Mouse (Mus musculus) CH12.LX (cell line): ENCODE measurements at regions not wholly inside any gene's neighbourhood (a gene's known extent, or its start where the extent isn't known, plus 50 kb on each side); places are given as distances from the start of the nearest gene placed in this dataset.

ENCODE experiments used
- DNase-seq: peaks from one replicate; pipeline ENCODE4 v3.0.0-alpha.2; 2013; ENCODE audit errors: extremely low read depth
- H3K27ac ChIP-seq: 2 replicates; pipeline ENCODE4 v1.5.1; 2012; ENCODE audit warnings: low read depth, mild to moderate bottlenecking, control low read depth, moderate library complexity; ENCODE audit not compliant: insufficient read depth
- H3K27me3 ChIP-seq: replicated peaks from 2 replicates; pipeline ENCODE3; 2012; ENCODE audit warnings: inconsistent platforms
- H3K36me3 ChIP-seq, 2 experiments: replicated peaks in 1 of 2; 2 replicates each; pipeline versions ENCODE3 to v1.6.1; 2012; ENCODE audit warnings: inconsistent platforms in 1 of 2, low read length in 1 of 2, mild to moderate bottlenecking in 1 of 2, mixed read lengths in 1 of 2, moderate library complexity in 1 of 2; ENCODE audit not compliant: control insufficient read depth in 1 of 2, insufficient read depth in 1 of 2
- H3K4me1 ChIP-seq, 2 experiments: 2 replicates each; pipeline ENCODE4 v1.6.1; 2012; ENCODE audit warnings: inconsistent platforms in 1 of 2, moderate library complexity in 1 of 2; ENCODE audit not compliant: insufficient read depth in 2 of 2, control insufficient read depth in 1 of 2
- H3K4me2 ChIP-seq: 2 replicates; pipeline ENCODE4 v1.6.1; 2012; ENCODE audit warnings: low read depth, mild to moderate bottlenecking, control low read depth; ENCODE audit not compliant: poor library complexity, insufficient read depth, severe bottlenecking
- H3K4me3 ChIP-seq, 3 experiments: fragments of 150-350 bp in 1 of 3; sonication (generic) in 1 of 3; replicated peaks in 1 of 3; 2 replicates each; pipeline versions ENCODE3 to v1.5.1; 2011 to 2012; ENCODE audit warnings: low read depth in 2 of 3, low read length in 2 of 3, mild to moderate bottlenecking in 2 of 3, moderate library complexity in 2 of 3, control low read depth in 1 of 3, improper control_type of control experiment in 1 of 3, inconsistent platforms in 1 of 3, mixed read lengths in 1 of 3; ENCODE audit not compliant: poor library complexity in 1 of 3
- H3K79me2 ChIP-seq: replicated peaks from 2 replicates; pipeline ENCODE4 v1.6.1; 2012; ENCODE audit warnings: mild to moderate bottlenecking, moderate library complexity; ENCODE audit not compliant: control insufficient read depth, poor library complexity, insufficient read depth, severe bottlenecking; ENCODE audit errors: extremely low read depth
- H3K9ac ChIP-seq: 2 replicates; pipeline ENCODE4 v1.6.1; 2012; ENCODE audit warnings: low read depth, mild to moderate bottlenecking, control low read depth, moderate library complexity; ENCODE audit not compliant: insufficient read depth
- H3K9me3 ChIP-seq: replicated peaks from 2 replicates; pipeline ENCODE3; 2012; ENCODE audit warnings: low read length, inconsistent platforms, mixed read lengths
- BHLHE40 ChIP-seq: IDR thresholded peaks from 2 replicates; pipeline ENCODE4 v1.6.1; 2011; ENCODE audit warnings: mild to moderate bottlenecking, low read depth, low read length, improper control_type of control experiment
- CHD2 ChIP-seq: IDR thresholded peaks from 2 replicates; pipeline ENCODE4 v1.6.1; 2011; ENCODE audit warnings: low read length, improper control_type of control experiment
- CTCF ChIP-seq, 2 experiments: IDR thresholded peaks in 1 of 2; conservative IDR thresholded peaks in 1 of 2; 2 replicates each; pipeline ENCODE4 v1.5.1; 2011 to 2012; ENCODE audit warnings: low read depth in 2 of 2, low read length in 2 of 2, improper control_type of control experiment in 1 of 2, inconsistent platforms in 1 of 2, mild to moderate bottlenecking in 1 of 2, moderate library complexity in 1 of 2
- E2F4 ChIP-seq: IDR thresholded peaks from 2 replicates; pipeline ENCODE4 v1.6.1; 2011; ENCODE audit warnings: low read depth, low read length, improper control_type of control experiment; ENCODE audit not compliant: insufficient replicate concordance
- GABPA ChIP-seq: IDR thresholded peaks from 2 replicates; pipeline ENCODE4 v1.6.1; 2012; ENCODE audit warnings: low read depth, low read length, improper control_type of control experiment, inconsistent platforms; ENCODE audit not compliant: insufficient replicate concordance
- HCFC1 ChIP-seq: IDR thresholded peaks from 2 replicates; pipeline ENCODE4 v1.6.1; 2012; ENCODE audit warnings: low read depth, mild to moderate bottlenecking, inconsistent platforms, low read length, improper control_type of control experiment
- IRF4 ChIP-seq: IDR thresholded peaks from 2 replicates; pipeline ENCODE4 v1.6.1; 2014; ENCODE audit warnings: low read depth, mild to moderate bottlenecking, inconsistent platforms, low read length, improper control_type of control experiment
- JUN ChIP-seq: IDR thresholded peaks from 2 replicates; pipeline ENCODE4 v1.6.1; 2011; ENCODE audit warnings: low read depth, mild to moderate bottlenecking, low read length, improper control_type of control experiment, moderate library complexity; ENCODE audit not compliant: insufficient read depth
- JUND ChIP-seq: conservative IDR thresholded peaks from 2 replicates; pipeline ENCODE4 v1.6.1; 2011; ENCODE audit warnings: low read depth, low read length, improper control_type of control experiment
- MAX ChIP-seq: IDR thresholded peaks from 2 replicates; pipeline ENCODE4 v1.6.1; 2011; ENCODE audit warnings: low read length, improper control_type of control experiment
- MXI1 ChIP-seq: IDR thresholded peaks from 2 replicates; pipeline ENCODE4 v1.6.1; 2011; ENCODE audit warnings: mild to moderate bottlenecking, low read depth, low read length, improper control_type of control experiment
- MYC ChIP-seq: IDR thresholded peaks from 2 replicates; pipeline ENCODE4 v1.6.1; 2011; ENCODE audit warnings: low read depth, mild to moderate bottlenecking, improper control_type of control experiment, low read length
- NELFE ChIP-seq: IDR thresholded peaks from 2 replicates; pipeline ENCODE4 v1.6.1; 2011; ENCODE audit warnings: low read depth, low read length, improper control_type of control experiment
- NRF1 ChIP-seq: IDR thresholded peaks from 2 replicates; pipeline ENCODE4 v1.6.1; 2014; ENCODE audit warnings: low read depth, mild to moderate bottlenecking, inconsistent platforms, low read length, improper control_type of control experiment, moderate library complexity
- PAX5 ChIP-seq: IDR thresholded peaks from 2 replicates; pipeline ENCODE4 v1.6.1; 2012; ENCODE audit warnings: low read length, inconsistent platforms, mixed read lengths
- POLR2A ChIP-seq: IDR thresholded peaks from 2 replicates; pipeline ENCODE4 v1.6.1; 2011; ENCODE audit warnings: low read depth, mild to moderate bottlenecking, improper control_type of control experiment, low read length
- RCOR1 ChIP-seq: conservative IDR thresholded peaks from 2 replicates; pipeline ENCODE4 v1.6.1; 2012; ENCODE audit warnings: low read depth, mild to moderate bottlenecking, inconsistent platforms, low read length, improper control_type of control experiment
- SIN3A ChIP-seq: IDR thresholded peaks from 2 replicates; pipeline ENCODE4 v1.6.1; 2012; ENCODE audit warnings: low read length, improper control_type of control experiment, inconsistent platforms
- SMC3 ChIP-seq: IDR thresholded peaks from 2 replicates; pipeline ENCODE4 v1.6.1; 2011; ENCODE audit warnings: low read depth, low read length, improper control_type of control experiment
- USF1 ChIP-seq: IDR thresholded peaks from 2 replicates; pipeline ENCODE4 v1.6.1; 2014; ENCODE audit warnings: low read depth, mild to moderate bottlenecking, inconsistent platforms, low read length, improper control_type of control experiment
- ZC3H11A ChIP-seq: IDR thresholded peaks from 2 replicates; pipeline ENCODE4 v1.6.1; 2012; ENCODE audit warnings: low read depth, mild to moderate bottlenecking, inconsistent platforms, low read length, improper control_type of control experiment
- ZMIZ1 ChIP-seq: IDR thresholded peaks from 2 replicates; pipeline ENCODE4 v1.6.1; 2012; ENCODE audit warnings: low read depth, mild to moderate bottlenecking, inconsistent platforms, low read length, improper control_type of control experiment
- dilution Hi-C: fragments of 300-500 bp; cut with MboI; formaldehyde crosslinking; loops from 2 replicates; pipeline ENCODE4 v1.14.3; 2020; ENCODE audit warnings: low sequenced_read_pairs; ENCODE audit not compliant: extremely low pct_unique_long_range_greater_than_20kb, extremely low pct_ligation_motif_present
- in situ Hi-C: fragments of 300-500 bp; cut with MboI; formaldehyde crosslinking; loops from 3 replicates; pipeline ENCODE4 v1.14.3; 2019; ENCODE audit warnings: low sequenced_read_pairs, low pct_ligation_motif_present, low pct_unique_long_range_greater_than_20kb, mixed read lengths

DNA sequence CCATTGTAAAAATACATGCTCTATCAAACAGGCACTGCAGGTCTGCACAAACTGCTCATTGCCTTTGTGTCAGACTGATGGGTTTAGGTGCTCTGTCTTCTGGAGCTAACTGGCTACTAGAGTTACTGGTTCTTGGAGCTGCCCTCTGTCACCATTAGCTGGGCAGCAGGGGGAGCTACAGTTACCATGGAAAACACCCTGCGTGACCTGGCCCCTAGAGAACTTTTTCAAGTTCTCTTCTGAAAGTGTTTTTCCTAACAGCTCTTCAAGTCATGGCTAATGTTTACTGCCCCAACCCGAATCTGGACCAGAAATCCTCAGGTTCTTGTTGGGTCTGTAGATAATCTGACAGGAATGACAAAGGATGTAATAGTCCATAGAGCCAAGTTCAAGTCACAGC lies 605.9 kb downstream of the Lmo4 start (continued):
- TF ChIP-seq HCFC1 (peak; percentile 29; the same call in 1 of the 2 replicates), PAX5 (no peak), CTCF (conservative IDR thresholded peaks at IDR 0.05 in 1 of 2, IDR thresholded peaks at IDR 0.05 in 1 of 2; ENCODE audit: low read depth in 2 of 2, low read length in 2 of 2) (peak; percentile 64 to 96), GABPA (no peak), POLR2A (no peak), NELFE (no peak; the same call in 1 of the 2 replicates), ZC3H11A (peak; percentile 92), CHD2 (no peak), JUND (no peak), SMC3 (peak; percentile 98), NRF1 (0 out of 2 replicates have a peak, but pooled peaks have one; percentile 15), BHLHE40 (peak; percentile 63), IRF4 (peak; percentile 77)

DNA sequence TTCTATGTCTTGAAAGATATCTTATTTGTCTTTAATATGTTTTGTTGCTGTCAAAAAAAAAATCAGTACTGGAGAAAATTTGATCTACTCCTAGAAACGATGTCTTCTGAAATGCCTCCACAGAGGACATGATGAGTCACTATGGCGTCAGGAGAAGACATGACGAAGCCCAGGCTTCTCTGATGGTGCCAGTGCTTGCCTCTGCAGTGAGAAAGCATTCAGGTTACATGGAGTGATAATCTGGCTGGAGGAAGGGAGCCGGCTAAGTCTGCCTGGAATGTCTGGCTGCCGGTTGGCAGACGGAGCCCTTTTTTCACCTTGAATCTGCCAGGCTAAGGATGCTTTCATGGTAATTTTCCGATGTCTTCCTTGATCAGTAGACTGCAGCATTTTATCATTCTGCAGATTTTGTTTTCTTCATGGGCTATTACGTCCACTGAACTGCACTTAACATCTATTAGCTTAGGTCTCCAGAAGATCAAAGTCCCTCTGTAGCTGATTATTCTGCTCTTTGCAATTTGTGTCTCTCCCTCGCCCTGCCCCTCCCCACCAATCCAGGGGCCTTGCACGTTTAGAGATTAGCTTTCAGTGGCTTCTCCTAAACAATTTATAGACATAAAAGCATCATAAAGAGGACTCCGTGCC lies 607.9 kb downstream of the Lmo4 start:
- no peak for DNase-seq
- Histone ChIP-seq H3K27ac (no peak overlapping the region), H3K9me3 (no peaks in the 10 kb centered on the region), H3K4me3 (no peak overlapping the region), H3K9ac (no peak overlapping the region), H3K36me3 (no peaks in the 10 kb centered on the region), H3K27me3 (no peaks in the 10 kb centered on the region), H3K4me2 (no peak overlapping the region), H3K79me2 (no peaks in the 10 kb centered on the region), H3K4me1 (peaks cover 2 to 18% of the 10 kb centered on the region in 2 experiments; a peak in 3 of 4 replicates)
- TF ChIP-seq MAX (no peak), HCFC1 (no peak), PAX5 (no peak), USF1 (no peak), MXI1 (no peak), NRF1 (no peak), MYC (no peak), SIN3A (no peak), POLR2A (no peak), JUN (no peak), E2F4 (no peak), SMC3 (no peak), ZMIZ1 (no peak), JUND (no peak), ZC3H11A (no peak), RCOR1 (no peak), BHLHE40 (no peak)
- in situ Hi-C loops: loop anchor here (25.0 kb wide), 1 partner anchor 640 kb away; no protein-coding TSS in a partner anchor
- dilution Hi-C loops: no loop called here
